Mouse (Mus musculus) neutrophil, adult 59 days (primary cell): ENCODE measurements around the gene Gatad2a. TPM values are rescaled to one million over a fixed set of nuclear protein-coding genes. Genes with fewer than 3 reads are reported as not detected.

Source experiments
- total RNA-seq, 2 experiments: library from RNA; stranded (reverse); gene quantifications; 1 replicate in 1 of 2; 2 replicates in 1 of 2; pipeline ENCODE4 v1.2.4; 2023

Gatad2a gene
- total RNA-seq = 10 to 100 TPM; 65.9 to 67.4 TPM

GRCm38 (mm10) chr8:69995776-69996588 is at the start of gene Gatad2a:
TSS of gene Gatad2a (minus strand) at chr8:69996384.

GRCm38 (mm10) chr8:70042583-70043455 is 46.6 kb upstream of the Gatad2a start, which contains the start of the genes Mau2 and Sugp1:
TSS of gene Mau2 (minus strand) at chr8:70042734.
TSS of gene Sugp1 (plus strand) at chr8:70042813.

GRCm38 (mm10) chr8:69902163-69903062 is 93.8 kb downstream of the Gatad2a start, which contains the start of the genes Tssk6, Ndufa13 and Yjefn3:
TSS of gene Tssk6 (plus strand) at chr8:69902184.
TSS of gene Ndufa13 (minus strand) at chr8:69902558.
TSS of gene Yjefn3 (minus strand) at chr8:69902712.

GRCm38 (mm10) chr8:69887289-69888243 is 108.6 kb downstream of the Gatad2a start, which contains the start of gene Cilp2:
TSS of gene Cilp2 (minus strand) at chr8:69887687.

Other genes with a start within 250 kb of the Gatad2a start
- gene Zfp963, start 246.4 kb downstream of the Gatad2a start, total RNA-seq = 1 to 10 TPM; 2.5 to 2.8 TPM
- not detected for gene Gm20422, start 221.5 kb downstream of the Gatad2a start, total RNA-seq
- 10 to 100 TPM; 25.0 to 29.1 TPM for gene Atp13a1, start 205.2 kb downstream of the Gatad2a start, total RNA-seq
- gene Zfp866, start 205.2 kb downstream of the Gatad2a start, total RNA-seq = 10 to 100 TPM; 13.4 to 14.8 TPM
- gene Gmip, start 187.7 kb downstream of the Gatad2a start, total RNA-seq = 100 to 1,000 TPM; 409 to 453 TPM
- 1 to 10 TPM; 3.1 to 3.6 TPM for gene Lpar2, start 174.0 kb downstream of the Gatad2a start, total RNA-seq
- gene Pbx4, start 163.9 kb downstream of the Gatad2a start, total RNA-seq = 1 to 10 TPM; 1.1 to 2.9 TPM
- not detected for gene Cilp2, start 108.7 kb downstream of the Gatad2a start, total RNA-seq
- gene Tssk6, start 94.2 kb downstream of the Gatad2a start, total RNA-seq = 1 to 10 TPM in 1 of 2 experiments, under 1 TPM in 1; 0.53 to 1.1 TPM
- 10 to 100 TPM; 57.7 to 58.4 TPM for gene Ndufa13, start 93.8 kb downstream of the Gatad2a start, total RNA-seq
- gene Yjefn3, start 93.7 kb downstream of the Gatad2a start, total RNA-seq = not detected
- gene Mau2, start 46.4 kb upstream of the Gatad2a start, total RNA-seq = 10 to 100 TPM; 69.7 to 79.3 TPM
- 10 to 100 TPM; 26.8 to 28.6 TPM for gene Sugp1, start 46.4 kb upstream of the Gatad2a start, total RNA-seq
- gene Tm6sf2, start 76.5 kb upstream of the Gatad2a start, total RNA-seq = not detected
- gene Hapln4, start 87.1 kb upstream of the Gatad2a start, total RNA-seq = not detected
- gene Ncan, start 124.5 kb upstream of the Gatad2a start, total RNA-seq = not detected
- gene Nr2c2ap, start 134.9 kb upstream of the Gatad2a start, total RNA-seq = 10 to 100 TPM in 1 of 2 experiments, 1 to 10 TPM in 1; 9.9 to 12.9 TPM
- 10 to 100 TPM in 1 of 2 experiments, 1 to 10 TPM in 1; 9.8 to 16.9 TPM for gene Rfxank, start 142.8 kb upstream of the Gatad2a start, total RNA-seq
- 10 to 100 TPM; 35.8 to 41.5 TPM for gene Borcs8, start 143.1 kb upstream of the Gatad2a start, total RNA-seq
- gene Mef2b, start 143.3 kb upstream of the Gatad2a start, total RNA-seq = under 1 TPM; 0.53 to 0.78 TPM
- 10 to 100 TPM; 22.8 to 24.0 TPM for gene Tmem161a, start 176.0 kb upstream of the Gatad2a start, total RNA-seq
- 1 to 10 TPM; 1.9 to 2.6 TPM for gene Slc25a42, start 215.9 kb upstream of the Gatad2a start, total RNA-seq
- 10 to 100 TPM; 27.7 to 31.9 TPM for gene Sugp2, start 237.8 kb upstream of the Gatad2a start, total RNA-seq
- gene Armc6, start 238.1 kb upstream of the Gatad2a start, total RNA-seq = 1 to 10 TPM; 4.2 to 5.7 TPM